Mouse (Mus musculus): ENCODE results near the gene Amtn. TPM values are rescaled to one million over a fixed set of nuclear protein-coding genes. Genes with fewer than 3 reads are reported as not detected.
"Not testable (repeated sequence)": the region's sequence is repeated elsewhere in the genome, so short reads cannot be mapped to it uniquely, and the experiment has no call there.

The Amtn gene
- total RNA-seq (2015; ENCODE audit: low replicate concordance) (not detected in 2 replicates), total RNA-seq (2017; ENCODE audit: low replicate concordance) (not detected in 2 replicates)

DNA sequence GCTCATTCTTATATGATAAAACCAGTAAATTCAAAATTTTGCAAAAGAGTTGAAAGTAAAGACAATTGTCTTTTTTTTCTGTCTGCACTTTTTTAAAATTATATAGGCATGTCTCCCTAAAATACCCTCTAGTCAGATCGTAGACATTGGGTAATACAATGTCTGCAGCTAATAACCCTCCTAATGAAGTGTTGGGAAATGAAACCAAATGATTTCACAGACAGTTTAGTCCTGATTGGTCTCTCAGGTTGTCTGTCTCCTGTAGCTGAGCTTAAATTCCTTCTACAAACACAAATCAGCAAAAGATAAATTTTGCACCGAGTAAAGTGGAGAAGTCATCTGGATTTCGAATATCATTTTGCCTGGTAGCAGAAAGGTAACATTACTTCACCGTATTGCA, at the start of gene Amtn:
Gene Amtn, plus strand, starts transcription at position 301 of the 400 bp plus-strand sequence.
- ATAC-seq (replicated peaks; ENCODE audit: low FRiP score, poor library complexity, severe bottlenecking): no peak

DNA sequence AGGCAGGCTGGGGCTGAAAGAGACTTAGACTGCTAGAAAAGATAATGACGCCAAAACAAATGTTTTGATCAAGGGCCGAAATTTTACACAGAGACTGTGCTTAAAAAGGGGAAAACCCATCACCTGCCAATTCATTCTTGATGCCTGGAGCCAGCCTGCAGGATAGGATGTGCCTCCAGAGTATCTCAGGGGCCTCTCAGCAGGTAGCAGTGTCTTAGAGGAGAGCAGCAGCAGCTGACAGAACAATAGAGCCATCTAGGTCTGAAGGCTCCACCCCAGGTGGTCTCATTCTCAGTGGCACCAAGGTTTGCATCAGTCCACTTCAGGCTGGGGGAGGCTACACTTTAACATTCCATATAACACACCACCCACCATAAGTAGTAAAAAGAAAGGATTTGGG, 27.4 kb upstream of the Amtn start:
- not testable (repeated sequence) for ATAC-seq (replicated peaks; ENCODE audit: low FRiP score, poor library complexity, severe bottlenecking)

DNA sequence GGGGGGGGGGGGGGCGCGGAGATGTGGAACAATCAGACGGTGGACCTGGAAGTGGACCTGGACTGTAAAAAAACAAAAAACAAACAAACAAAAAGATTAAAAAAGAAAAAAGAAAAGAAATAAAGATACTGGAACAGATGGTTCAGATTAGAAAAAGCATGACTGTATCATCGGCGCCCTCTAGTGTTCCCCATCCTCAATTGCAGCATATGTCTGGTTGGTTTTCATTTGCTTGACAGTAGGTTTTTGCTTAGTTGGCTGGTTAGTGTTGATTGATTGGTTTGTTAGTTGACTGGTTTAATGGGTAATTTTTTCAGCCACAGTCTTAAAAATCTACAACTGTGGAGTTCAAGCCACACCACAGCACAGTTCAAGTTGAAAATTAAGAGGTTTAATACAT, 11.1 kb upstream of the Amtn start:
- ATAC-seq (replicated peaks; ENCODE audit: low FRiP score, poor library complexity, severe bottlenecking): no peak

DNA sequence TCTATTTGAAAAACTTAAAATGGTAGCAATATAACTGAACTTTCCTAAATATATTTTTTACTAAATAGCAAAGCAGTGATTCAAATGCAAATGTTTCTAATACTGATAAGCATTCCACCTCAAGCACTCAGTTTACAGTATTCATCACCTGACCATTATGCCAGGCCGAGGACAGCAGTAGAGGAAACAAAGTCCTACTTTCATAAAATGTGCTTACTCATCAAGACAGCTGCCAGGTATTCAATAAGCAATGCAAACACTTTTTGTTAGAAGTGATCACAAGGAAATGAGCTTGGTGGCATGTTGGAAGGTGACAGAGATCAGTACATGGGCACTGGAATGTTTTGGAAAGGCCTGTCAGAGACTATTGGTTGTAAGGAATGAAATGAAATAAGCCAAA, 9.0 kb upstream of the Amtn start:
- no peak for ATAC-seq (replicated peaks; ENCODE audit: low FRiP score, poor library complexity, severe bottlenecking)

DNA sequence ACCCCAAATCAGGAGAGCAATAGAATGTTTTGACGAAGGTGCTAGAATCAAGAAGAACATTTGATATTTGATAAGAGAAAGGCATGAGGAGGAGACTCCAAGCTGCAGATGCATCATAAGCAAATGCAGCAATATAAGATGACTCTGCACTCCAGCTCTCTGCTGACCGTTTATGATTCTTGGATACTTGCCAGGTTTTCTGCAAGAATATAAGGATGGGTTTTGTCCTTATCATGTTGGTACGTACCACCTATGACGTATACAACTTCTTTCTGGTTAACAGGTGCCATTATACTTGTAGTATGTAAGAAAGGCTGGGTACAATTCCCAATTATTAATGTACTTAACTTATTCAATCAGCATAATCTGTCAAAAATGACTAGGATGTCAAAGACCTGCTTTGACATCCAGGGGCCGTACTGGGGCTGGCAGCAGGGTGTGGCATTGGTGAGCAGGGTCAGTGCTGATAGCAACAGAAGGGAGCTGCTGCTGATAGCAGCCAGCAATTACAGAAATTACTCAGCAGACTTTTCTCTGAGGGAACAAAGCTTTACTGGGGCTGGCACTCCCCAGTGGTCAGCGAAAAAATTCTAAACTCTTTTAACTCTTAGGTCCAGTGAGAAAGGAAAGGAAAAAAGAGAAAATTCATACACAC, 5.2 kb upstream of the Amtn start:
- peak; percentile 77 for ATAC-seq (replicated peaks; ENCODE audit: low FRiP score, poor library complexity, severe bottlenecking)

DNA sequence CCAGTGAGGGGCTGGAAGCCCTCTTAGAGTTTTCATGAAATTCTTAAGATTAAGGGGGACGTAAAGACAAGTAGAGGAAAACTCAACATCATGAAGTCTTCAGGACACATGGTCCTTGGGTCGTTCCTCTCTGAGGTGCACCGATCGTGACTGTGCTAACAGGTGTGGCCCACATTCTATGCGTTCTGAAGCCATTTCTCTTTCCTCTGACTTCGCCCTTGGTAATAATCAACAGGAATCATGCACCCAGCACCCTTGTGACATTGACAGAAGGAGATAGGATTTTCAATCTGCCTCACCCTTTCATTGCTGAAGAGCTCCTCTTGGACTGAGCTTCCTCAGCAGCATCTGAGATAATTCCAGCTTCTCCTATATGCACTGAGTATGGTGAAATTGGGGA, 3.3 kb upstream of the Amtn start:
- no peak for ATAC-seq (replicated peaks; ENCODE audit: low FRiP score, poor library complexity, severe bottlenecking)

DNA sequence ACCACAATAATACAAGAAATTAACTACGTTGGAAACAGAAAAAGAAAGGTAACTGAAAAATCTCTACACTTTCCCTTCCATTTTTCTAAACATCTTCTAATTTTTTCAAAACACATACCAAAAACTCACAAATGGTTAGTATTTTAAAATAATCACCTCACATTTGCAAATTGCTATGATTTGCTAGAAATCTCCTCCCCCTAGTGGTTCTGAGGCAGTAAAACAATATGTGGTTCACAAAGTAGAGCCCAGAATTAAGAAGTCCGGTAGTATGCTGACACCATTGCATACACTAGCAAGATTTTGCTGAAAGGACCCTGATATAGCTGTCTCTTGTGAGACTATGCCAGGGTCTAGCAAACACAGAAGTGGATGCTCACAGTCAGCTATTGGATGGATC, 16.1 kb downstream of the Amtn start:
- ATAC-seq (replicated peaks; ENCODE audit: low FRiP score, poor library complexity, severe bottlenecking): not testable (repeated sequence)

DNA sequence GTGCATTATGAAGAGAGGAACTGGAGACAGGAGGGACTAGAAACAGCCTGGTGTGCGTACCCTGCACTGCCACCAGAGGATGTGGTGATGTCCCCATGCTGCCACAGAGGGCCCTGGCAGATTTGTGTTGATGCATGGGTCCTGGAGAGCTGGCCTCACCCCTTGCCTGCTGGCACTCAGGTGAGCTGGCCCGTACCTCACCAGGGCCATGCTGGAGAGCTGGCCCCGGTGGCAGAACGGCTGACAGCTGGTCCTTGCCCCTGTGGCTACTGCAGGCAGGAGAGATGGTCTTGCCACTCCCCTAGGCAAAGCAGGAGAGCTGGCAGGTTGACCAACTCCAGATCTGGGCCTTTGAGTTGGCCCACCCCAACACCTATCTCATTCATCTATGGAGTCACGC, 22.7 kb downstream of the Amtn start:
- ATAC-seq (replicated peaks; ENCODE audit: low FRiP score, poor library complexity, severe bottlenecking): no peak

DNA sequence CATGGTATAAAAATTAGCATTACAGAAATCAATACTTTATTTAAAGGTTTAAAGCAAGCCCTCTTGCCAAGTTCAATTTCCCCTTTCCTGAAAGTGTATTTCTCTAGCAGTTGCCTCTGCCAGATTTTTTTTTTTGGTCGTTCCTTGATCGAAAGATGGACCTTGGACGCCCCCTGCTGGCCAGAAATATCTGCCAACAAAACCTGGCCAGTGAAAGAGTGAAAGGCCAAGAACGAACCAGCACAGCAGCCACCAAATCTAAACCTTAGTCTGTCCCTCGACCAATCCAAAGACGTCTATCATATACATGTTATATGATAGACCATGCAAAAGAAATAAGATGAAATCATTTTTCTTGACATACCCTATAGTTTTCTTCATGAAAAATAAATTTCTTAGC, 23.9 kb downstream of the Amtn start:
- ATAC-seq (replicated peaks; ENCODE audit: low FRiP score, poor library complexity, severe bottlenecking): no peak

DNA sequence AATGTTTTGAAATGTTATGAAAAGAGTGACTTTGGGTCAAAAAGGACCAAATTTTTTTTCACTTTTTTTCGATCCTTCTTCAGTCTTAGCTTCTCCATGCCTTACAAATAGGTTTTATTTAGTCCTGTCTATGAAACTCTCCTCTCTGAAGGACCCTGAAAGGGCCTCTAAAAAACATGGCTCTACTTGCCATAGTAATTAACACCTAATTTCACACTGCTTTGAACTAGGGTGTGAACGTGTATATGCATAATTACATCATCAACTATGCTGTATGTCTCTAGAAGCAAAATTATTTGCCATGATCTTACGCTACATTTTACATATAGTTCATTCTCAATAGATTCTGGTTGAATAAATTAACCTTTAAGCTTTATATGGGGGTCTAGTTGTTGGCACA, 25.6 kb downstream of the Amtn start:
- ATAC-seq (replicated peaks; ENCODE audit: low FRiP score, poor library complexity, severe bottlenecking): no peak

DNA sequence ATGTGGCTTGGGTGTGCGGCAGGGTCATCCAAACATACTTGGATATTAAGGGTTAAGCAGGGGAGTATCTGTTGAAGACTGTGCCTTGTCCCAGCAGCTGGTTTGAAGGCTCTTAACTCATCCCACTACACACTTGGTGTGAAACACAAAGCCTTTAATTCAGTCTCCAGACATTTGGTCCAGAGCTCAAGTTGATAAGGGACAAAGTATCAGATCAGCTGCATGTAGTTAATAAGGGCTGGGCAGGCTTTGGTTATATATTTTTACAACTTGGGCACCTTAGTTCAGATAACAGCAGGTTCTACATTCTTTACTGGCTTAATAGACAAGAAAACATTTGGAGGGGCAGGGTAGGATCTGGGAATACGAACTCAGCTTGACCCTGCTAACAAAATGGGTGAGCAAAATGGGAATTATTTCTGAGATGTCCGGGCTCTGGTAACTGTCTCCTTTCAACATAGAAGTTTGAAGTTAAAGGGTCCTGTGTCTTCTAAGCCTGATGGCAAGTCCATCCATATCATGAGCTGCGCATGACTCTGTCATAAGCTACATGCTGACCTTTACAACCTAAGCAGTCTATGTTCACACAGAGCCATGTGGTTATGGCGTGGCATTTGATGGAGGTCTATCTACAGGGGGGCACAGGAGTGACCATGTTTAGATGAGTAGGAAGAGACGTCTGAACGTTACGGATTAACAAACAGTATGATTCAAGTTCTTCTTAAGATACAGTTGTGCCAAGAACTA, 44.6 kb downstream of the Amtn start:
- ATAC-seq (replicated peaks; ENCODE audit: low FRiP score, poor library complexity, severe bottlenecking): no peak

DNA sequence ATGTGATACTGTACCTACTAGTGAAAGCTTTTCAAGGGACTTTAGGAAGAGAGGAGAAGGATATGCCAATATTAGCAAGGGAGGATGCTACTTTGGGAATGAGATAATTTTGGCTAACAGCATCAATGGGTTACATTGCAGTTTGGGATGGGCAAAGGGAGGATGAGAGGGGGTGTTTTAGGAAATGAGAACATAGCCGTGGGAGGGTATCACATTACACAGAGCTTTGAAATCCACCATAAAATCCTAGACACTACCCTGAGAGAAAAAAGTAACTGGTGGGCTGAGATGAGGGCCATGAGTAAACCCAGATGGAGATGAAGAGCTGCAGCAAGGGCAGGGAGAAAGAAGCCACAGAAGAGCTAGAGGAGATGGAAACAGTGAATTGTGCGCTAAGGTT, 49.0 kb downstream of the Amtn start:
- not testable (repeated sequence) for ATAC-seq (replicated peaks; ENCODE audit: low FRiP score, poor library complexity, severe bottlenecking)

DNA sequence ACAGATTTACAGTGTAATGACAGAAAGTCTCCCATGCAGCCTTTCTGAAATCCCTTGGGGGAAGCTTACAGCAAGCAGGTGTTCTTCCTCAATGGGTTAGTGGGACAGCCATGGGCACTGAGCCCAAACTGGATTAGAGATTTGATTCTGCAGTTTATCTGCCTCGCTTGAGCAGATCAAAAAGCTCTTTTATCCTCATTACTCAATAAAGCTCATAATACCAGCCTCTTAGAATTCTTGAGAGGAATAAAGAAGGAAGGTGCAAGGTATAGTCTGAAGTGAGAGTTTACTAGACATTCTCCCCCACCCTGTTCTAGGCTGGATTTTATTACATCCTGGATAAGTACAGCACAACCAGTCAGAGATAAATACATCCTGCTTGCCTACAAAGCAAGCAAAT, 50.8 kb downstream of the Amtn start:
- ATAC-seq (replicated peaks; ENCODE audit: low FRiP score, poor library complexity, severe bottlenecking): no peak

Other genes with a start within 250 kb of the Amtn start
- not detected in 2 replicates for gene Gm11115, start 222.0 kb upstream of the Amtn start, total RNA-seq (2015; ENCODE audit: low replicate concordance)
- not detected in 2 replicates for gene Gm11115, start 222.0 kb upstream of the Amtn start, total RNA-seq (2017; ENCODE audit: low replicate concordance)
- not detected in 2 replicates for gene Gm7714, start 107.2 kb upstream of the Amtn start, total RNA-seq (2015; ENCODE audit: low replicate concordance)
- gene Gm7714, start 107.2 kb upstream of the Amtn start, total RNA-seq (2017; ENCODE audit: low replicate concordance): not detected in 2 replicates
- not detected in 2 replicates for gene Prol1, start 58.8 kb upstream of the Amtn start, total RNA-seq (2015; ENCODE audit: low replicate concordance)
- not detected in 2 replicates for gene Prol1, start 58.8 kb upstream of the Amtn start, total RNA-seq (2017; ENCODE audit: low replicate concordance)
- not detected in 2 replicates for gene Ambn, start 79.9 kb downstream of the Amtn start, total RNA-seq (2015; ENCODE audit: low replicate concordance)
- not detected in 2 replicates for gene Ambn, start 79.9 kb downstream of the Amtn start, total RNA-seq (2017; ENCODE audit: low replicate concordance)
- not detected in 2 replicates for gene Enam, start 111.9 kb downstream of the Amtn start, total RNA-seq (2015; ENCODE audit: low replicate concordance)
- not detected in 2 replicates for gene Enam, start 111.9 kb downstream of the Amtn start, total RNA-seq (2017; ENCODE audit: low replicate concordance)
- gene Jchain, start 151.8 kb downstream of the Amtn start, total RNA-seq (2015; ENCODE audit: low replicate concordance): 33.2 and 58.7 TPM in 2 replicates
- gene Jchain, start 151.8 kb downstream of the Amtn start, total RNA-seq (2017; ENCODE audit: low replicate concordance): 23.1 and 23.7 TPM in 2 replicates
- gene Utp3, start 178.4 kb downstream of the Amtn start, total RNA-seq (2015; ENCODE audit: low replicate concordance): 26.3 and 36.5 TPM in 2 replicates
- 27.2 and 28.7 TPM in 2 replicates for gene Utp3, start 178.4 kb downstream of the Amtn start, total RNA-seq (2017; ENCODE audit: low replicate concordance)
- 0.36 and 0.42 TPM in 2 replicates for gene Rufy3, start 188.9 kb downstream of the Amtn start, total RNA-seq (2015; ENCODE audit: low replicate concordance)
- 4.0 and 9.3 TPM in 2 replicates for gene Rufy3, start 188.9 kb downstream of the Amtn start, total RNA-seq (2017; ENCODE audit: low replicate concordance)

Data from erythroid progenitor cell, adult 5-6 weeks (primary cell).